Mouse (Mus musculus): ENCODE measurements around the gene Dusp16.
A peak's percentile ranks its signal among the peaks of the same experiment; 100 is the strongest.
"Not testable (repeated sequence)": the region's sequence is repeated elsewhere in the genome, so short reads cannot be mapped to it uniquely, and the experiment has no call there.

The Dusp16 gene

DNA sequence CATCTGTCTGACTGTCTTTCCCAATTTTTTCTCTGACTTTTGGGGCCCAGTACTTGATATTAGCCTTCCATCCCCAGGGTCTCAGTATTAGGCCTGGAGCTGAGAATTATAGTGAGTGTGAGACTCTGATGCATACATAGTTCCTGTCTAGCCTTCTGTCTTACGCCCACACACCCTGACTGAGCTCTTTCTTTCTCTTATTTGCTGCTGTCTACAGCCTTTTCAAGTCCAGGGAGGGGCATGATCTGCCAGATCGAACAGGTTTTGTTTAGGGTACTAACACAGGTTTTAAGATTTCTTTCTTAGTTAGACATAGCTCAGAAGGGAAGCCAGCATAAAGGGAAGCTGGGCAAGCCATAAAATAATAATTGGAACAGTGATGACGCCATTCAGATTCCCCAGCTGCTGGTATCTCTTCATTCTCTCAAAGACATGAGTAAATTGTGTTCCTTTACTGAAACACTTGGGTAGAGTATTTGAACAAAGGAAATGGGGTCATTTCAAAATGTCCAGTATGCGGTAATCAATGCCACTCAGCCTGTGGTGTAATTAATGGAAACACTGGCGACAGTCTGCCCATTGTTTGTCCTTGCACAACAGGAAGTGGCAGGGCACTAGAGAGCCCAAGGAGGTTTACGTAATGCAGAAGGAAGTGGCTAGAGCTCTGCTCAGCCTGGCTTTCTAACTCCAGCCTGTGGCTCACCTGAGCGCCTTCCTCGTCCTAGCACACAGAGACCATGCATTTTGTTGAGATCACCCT lies 91.8 kb downstream of the Dusp16 start:
- peak; percentile 57 for DNase-seq (ENCODE audit: low read depth, low spot score)

- DNase-seq (ENCODE audit: low read depth, low spot score): no peak
Observed at GRCm38 (mm10) chr6:134698243-134698642, 94.2 kb downstream of the Dusp16 start.

- DNase-seq (ENCODE audit: low read depth, low spot score): no peak
Observed at GRCm38 (mm10) chr6:134696554-134696953, 95.9 kb downstream of the Dusp16 start.

DNA sequence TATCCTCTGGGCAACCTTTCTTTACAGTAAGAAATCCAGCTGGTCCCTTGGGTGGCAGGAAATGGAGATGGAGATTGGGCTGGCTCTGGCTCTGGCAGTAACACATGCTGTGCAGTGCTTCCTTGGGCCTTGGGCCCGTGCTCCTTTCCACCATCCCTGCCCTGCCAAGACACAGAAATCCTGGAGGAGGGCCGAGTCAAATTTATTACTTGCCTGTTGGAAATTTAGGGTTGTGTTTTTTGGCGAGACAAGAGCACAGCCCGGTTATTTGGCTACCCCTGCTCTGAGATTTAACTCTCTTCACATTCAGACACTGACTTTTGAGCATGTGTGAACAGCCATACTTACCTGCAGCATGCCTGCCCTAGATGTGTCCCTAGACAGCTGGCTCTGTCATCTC lies 96.3 kb downstream of the Dusp16 start:
- DNase-seq (ENCODE audit: low read depth, low spot score): peak; percentile 65

DNA sequence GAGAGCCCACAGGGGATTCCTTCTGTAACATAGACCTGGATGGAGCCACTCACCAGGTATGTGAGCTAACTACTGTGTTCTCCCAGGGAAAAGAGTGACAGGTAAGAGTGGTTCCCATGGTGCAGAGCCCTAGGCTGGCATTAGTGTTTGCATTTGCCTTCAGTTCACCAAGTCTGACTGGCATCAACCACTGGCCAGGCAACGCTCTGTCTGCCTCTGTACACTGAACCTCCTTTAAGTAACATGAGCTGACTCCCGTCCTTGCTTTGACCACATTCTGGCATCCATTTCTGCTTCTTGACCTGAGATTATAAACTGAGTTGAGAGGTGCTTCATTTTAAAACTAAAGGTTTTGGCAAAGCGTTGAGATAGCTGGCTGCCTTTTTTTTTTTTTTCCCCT lies 96.8 kb downstream of the Dusp16 start:
- no peak for DNase-seq (ENCODE audit: low read depth, low spot score)

DNA sequence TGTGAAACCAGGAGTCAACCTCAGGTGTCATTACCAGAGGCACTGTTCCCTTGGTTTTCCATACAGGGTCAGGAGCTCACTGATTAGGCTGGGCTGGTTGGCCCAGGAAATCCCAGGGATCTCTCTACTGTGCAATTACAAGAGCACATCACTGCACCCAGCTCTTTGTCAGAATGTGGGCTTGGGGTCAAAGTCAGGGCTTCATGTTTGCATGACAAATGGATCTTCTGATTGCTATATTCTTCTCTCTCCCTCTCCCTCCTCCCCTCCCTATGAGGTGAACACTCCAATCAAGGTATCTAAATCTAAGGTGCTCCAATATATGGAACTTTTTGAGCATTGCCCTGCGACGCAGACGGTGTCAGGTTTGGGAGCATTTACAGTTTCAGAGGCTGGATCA lies 97.4 kb downstream of the Dusp16 start:
- no peak for DNase-seq (ENCODE audit: low read depth, low spot score)

DNA sequence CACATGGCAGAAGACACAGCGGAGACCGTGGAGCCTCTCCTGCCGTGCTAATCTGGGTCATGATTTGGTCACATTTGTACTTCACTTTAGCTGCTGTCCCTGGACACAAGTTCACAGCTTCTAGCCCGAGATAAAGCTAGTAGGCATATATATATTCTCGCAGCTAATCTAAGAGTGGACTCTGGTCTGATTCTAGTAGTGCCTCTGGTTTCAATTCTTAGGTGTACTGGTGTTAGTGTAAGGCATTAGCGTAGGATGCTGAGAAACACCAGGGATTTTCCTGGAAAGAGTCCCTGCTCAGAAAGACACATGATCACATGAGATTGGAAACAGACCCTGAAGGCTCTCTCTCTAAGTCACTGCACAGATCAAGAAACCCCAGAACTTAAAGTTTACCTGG lies 97.9 kb downstream of the Dusp16 start:
- DNase-seq (ENCODE audit: low read depth, low spot score): no peak

DNA sequence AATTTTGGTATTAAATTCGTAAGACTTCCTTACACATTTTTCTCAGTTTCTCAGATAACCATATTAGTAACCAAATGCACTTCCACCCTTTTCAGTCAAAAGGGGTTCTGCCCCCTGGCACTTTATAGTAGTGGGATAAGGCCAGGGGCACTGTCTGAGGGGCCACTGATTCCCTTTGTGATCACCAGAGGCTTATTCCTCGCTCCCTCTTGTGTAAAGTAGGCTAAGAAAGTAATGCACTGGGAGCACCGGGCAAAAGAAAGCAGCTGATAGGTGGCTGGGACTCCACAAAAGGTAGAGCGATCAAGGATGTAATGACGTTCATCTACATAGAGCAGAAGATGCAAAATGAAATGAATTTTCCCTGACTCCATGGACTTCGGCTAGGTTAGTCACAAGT lies 106.9 kb downstream of the Dusp16 start:
- DNase-seq (ENCODE audit: low read depth, low spot score): no peak

GRCm38 (mm10) chr6:134685040-134685439 lies 107.4 kb downstream of the Dusp16 start:
- peak; percentile 58 for DNase-seq (ENCODE audit: low read depth, low spot score)

- DNase-seq (ENCODE audit: low read depth, low spot score): peak; percentile 35
Observed at GRCm38 (mm10) chr6:134684354-134684915, 108.0 kb downstream of the Dusp16 start.

GRCm38 (mm10) chr6:134679330-134679729 lies 113.1 kb downstream of the Dusp16 start:
- not testable (repeated sequence) for DNase-seq (ENCODE audit: low read depth, low spot score)

GRCm38 (mm10) chr6:134678037-134678436 lies 114.4 kb downstream of the Dusp16 start:
- no peak for DNase-seq (ENCODE audit: low read depth, low spot score)

GRCm38 (mm10) chr6:134677504-134677903 lies 114.9 kb downstream of the Dusp16 start:
- DNase-seq (ENCODE audit: low read depth, low spot score): peak; percentile 38

DNA sequence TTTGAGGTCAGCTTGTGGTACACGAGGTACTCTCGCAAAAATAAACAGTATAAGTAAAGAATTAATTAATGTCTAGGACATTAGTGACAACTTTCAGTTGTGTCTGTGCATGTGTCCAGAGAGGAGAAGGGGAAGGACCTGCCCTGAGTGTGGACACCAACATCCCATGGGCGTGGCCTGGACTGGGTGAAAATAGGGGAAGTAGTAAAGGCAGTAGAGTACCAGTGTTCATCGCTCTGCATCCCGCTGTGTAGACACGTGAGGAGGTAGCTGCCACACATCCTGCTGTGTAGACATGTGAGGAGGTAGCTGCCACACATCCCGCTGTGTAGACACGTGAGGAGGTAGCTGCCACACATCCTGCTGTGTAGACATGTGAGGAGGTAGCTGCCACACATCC lies 118.7 kb downstream of the Dusp16 start:
- DNase-seq (ENCODE audit: low read depth, low spot score): not testable (repeated sequence)

GRCm38 (mm10) chr6:134670881-134671411 lies 121.5 kb downstream of the Dusp16 start:
- peak; percentile 42 for DNase-seq (ENCODE audit: low read depth, low spot score)

- peak; percentile 69 for DNase-seq (ENCODE audit: low read depth, low spot score)
Observed at GRCm38 (mm10) chr6:134669179-134669865, 123.1 kb downstream of the Dusp16 start.

GRCm38 (mm10) chr6:134668519-134668918 lies 123.9 kb downstream of the Dusp16 start:
- no peak for DNase-seq (ENCODE audit: low read depth, low spot score)

- DNase-seq (ENCODE audit: low read depth, low spot score): no peak
Observed at GRCm38 (mm10) chr6:134665817-134666216, 126.6 kb downstream of the Dusp16 start.

Data from brain, adult 2 months (tissue).